Mouse (Mus musculus): ENCODE results near the gene Gpr62.

Gpr62 gene

DNA sequence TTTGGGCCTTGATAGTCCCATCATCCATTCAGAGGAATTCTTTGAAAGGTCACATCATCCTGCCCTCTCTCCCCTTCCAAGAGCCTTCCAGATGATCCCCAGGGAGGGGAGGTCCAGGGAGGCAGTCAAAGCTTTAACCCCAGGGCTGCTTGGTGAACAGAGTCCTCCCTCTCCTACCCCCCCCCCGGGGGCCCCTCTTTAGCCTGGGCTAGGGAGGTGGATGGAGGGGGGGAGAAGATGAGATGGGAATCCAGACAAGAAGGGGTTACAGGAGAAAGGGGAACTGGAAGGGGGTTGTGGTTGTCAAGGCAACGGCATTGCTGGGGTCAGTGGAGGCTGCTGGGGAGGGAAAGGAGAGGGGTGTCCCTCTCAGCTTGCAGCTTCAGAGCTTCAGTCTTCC is 45.1 kb downstream of the Gpr62 start:
- no peak for DNase-seq (ENCODE audit: low spot score)

DNA sequence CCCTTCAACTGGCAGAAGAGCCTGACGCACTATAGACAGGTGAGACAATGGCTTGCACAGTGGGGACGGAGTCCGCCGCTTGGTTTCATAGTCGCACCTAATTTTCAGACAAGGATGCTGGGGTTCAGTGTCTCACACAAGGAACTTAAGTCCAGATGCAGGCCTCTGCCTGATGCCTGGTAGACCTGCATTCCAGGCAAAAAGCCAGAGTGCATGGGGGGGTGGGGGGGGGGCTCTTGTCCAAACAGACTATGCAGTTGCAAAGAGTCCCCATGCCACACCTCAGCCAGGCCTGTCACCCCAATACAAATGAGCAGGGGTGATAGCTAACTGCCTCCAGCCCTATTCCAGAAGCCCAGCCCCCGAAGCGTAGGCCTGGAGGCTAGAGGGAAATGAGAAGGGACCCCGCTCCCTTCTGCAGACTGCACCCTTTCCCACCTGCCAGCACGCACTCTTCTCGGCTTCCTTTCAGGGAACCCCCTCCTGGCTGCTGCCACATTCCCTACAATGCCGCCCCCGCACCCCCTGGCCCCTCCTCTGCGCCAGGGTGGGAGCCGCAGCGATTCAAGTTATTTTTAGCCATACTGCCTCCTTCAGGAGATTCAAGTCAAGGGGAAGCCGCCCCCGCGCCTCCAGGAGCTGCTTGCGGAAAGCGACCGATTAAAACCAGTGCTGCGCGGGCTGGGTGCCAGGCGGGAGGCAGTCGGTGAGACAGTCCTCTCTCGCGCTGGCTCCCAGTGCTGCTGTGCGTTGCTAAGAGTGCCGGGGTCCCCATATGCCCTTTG is 47.7 kb downstream of the Gpr62 start:
- DNase-seq (ENCODE audit: low spot score), result no peak

DNA sequence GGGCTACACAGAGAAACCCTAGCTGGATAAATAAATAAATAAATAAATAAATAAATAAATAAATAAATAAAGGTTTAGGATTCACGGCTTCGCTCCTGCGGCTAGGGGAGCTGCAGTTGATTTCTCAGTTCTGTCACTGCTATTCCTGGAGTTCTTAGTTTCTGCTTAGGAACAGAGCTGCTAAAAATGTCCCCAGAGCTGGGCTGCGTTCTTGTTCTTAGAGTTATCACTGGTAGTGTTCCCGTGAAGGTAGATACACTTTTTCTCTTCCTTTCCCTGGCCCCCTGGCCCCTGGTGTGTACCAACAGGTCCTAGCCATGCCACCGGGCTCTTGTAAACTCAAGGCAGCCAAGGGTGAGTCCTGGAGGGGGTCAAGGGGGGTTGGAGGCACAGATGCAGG is 48.9 kb downstream of the Gpr62 start:
- no peak for DNase-seq (ENCODE audit: low spot score)
